Mouse (Mus musculus) embryonic facial prominence, embryonic 10.5 days (tissue): ENCODE results near the gene Arpc5. TPM values are rescaled to one million over a fixed set of nuclear protein-coding genes. Genes with fewer than 3 reads are reported as not detected.

Experiments used
- DNase-seq: peaks from one replicate; pipeline ENCODE4 v3.0.0-alpha.2; 2017; ENCODE audit warnings: low spot score
- H3K27ac ChIP-seq: fragments of 300-500 bp; sonication (generic); replicated peaks from 2 replicates; pipeline ENCODE4 v1.5.1; 2016; ENCODE audit warnings: mild to moderate bottlenecking
- H3K27me3 ChIP-seq: fragments of 300-500 bp; sonication (generic); replicated peaks from 2 replicates; pipeline ENCODE4 v1.6.1; 2016; ENCODE audit warnings: low read depth, mild to moderate bottlenecking; ENCODE audit not compliant: poor library complexity, severe bottlenecking
- H3K36me3 ChIP-seq: fragments of 300-500 bp; sonication (generic); replicated peaks from 2 replicates; pipeline ENCODE4 v1.6.1; 2016; ENCODE audit warnings: mild to moderate bottlenecking, moderate library complexity
- H3K4me1 ChIP-seq: fragments of 300-500 bp; sonication (generic); 2 replicates; pipeline ENCODE4 v1.6.1; 2016
- H3K4me3 ChIP-seq: fragments of 300-500 bp; sonication (generic); 2 replicates; pipeline ENCODE4 v1.5.1; 2016; ENCODE audit warnings: mild to moderate bottlenecking, moderate library complexity
- H3K9me3 ChIP-seq: fragments of 300-500 bp; sonication (generic); 2 replicates; pipeline ENCODE4 v1.6.1; 2016; ENCODE audit warnings: mild to moderate bottlenecking
- WGBS: fragments of 180-500 bp; shearing (Covaris S2); methylation state at CpG from one replicate; pipeline ENCODE4 v1.1.7; 2016; 5-methylcytosine and 5-hydroxymethylcytosine counted together
- polyA plus RNA-seq: library from polyadenylated mRNA; unstranded; fragments of >200 nt; fragmentation: Nextera tagmentation; extraction: Ambion mirVana; gene quantifications from 2 replicates; pipeline ENCODE4 v1.2.1, GENCODE M21; 2016

The Arpc5 gene
- polyA plus RNA-seq, 1 experiment from 2014 or later, result 198 TPM

GRCm38 (mm10) chr1:152788121-152788660 is 21.8 kb downstream of the Arpc5 start:
- Histone ChIP-seq H3K9me3 (no peaks in the 10 kb centered on the region), H3K4me3 (no peak overlapping the region), H3K27ac (peak overlapping the region; percentile 27), H3K4me1 (peaks cover 37% of the 10 kb centered on the region), H3K27me3 (no peaks in the 10 kb centered on the region), H3K36me3 (no peaks in the 10 kb centered on the region)
- 18% methylated on average over 4 of the region's 4 CpGs for WGBS
- peak; percentile 25 for DNase-seq

DNA sequence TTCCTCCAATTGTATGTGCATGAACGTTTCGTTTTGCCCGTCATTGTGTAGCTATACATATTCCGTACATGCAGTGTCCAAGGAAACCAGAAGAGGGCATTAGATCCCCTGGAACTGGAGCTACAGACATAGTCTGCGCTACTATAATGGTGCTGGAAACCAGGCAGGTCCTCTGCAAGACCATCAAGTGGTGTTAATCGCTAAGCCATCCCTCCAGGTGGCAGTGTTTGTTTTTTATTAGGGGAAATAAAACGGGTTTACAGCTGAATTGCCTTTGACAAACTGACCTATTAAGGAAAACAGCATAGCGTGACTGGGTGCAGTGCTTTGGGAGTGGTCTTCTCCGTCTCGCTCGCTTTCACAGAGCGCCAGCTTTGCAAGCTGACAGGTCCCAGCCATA is 23.9 kb downstream of the Arpc5 start:
- WGBS, result 27% methylated on average over 12 of the region's 12 CpGs
- Histone ChIP-seq H3K27ac (no peak overlapping the region), H3K9me3 (no peaks in the 10 kb centered on the region), H3K27me3 (no peaks in the 10 kb centered on the region), H3K36me3 (no peaks in the 10 kb centered on the region), H3K4me3 (no peak overlapping the region), H3K4me1 (peaks cover 46% of the 10 kb centered on the region)
- DNase-seq, result peak; percentile 43

DNA sequence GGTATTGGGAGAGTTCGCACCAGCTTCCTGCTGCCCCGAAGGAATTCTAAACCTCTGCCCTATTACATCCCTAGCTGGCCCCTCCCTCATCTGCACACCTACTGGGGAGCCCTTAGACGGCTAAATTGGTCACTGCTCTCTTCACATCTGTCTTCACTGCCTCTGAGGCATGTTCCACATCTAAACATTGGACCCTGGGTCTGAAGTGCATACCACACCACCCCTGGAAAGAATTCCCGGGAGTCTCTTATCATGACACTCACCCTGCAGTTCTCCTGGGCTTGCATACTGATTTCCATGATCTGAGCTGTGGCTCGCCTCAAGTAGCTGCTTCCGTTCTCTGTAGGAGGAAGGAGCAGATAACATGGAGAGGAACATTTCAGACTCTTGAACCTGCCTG is 24.5 kb downstream of the Arpc5 start:
- DNase-seq, result no peak
- Histone ChIP-seq H3K4me1 (peaks cover 46% of the 10 kb centered on the region), H3K4me3 (no peak overlapping the region), H3K27ac (0 out of 2 replicates have a peak overlapping the region, but pooled peaks have one; percentile 58), H3K27me3 (no peaks in the 10 kb centered on the region), H3K9me3 (no peaks in the 10 kb centered on the region), H3K36me3 (no peaks in the 10 kb centered on the region)
- 24% methylated on average over 6 of the region's 6 CpGs for WGBS

DNA sequence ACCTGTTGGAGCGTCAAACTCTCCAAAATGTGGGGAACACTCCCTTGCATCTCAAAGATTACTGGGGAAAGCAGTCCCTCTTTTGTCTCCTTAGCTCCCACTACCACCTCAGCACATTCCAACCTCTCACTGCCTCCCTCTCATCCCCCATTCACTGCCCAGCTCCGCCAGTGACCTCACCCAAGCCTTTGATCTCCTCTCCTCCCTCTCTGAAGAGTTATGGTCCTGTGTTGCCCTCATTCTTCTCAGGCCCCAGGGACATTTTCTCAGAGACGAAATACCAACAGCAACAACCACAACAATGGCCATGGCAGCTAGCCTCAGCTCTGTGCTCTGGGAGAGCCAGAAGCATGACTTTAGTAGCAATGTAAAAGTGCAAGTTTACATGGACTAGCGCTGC is 24.9 kb downstream of the Arpc5 start:
- peaks cover 46% of the 10 kb centered on the region for H3K4me1 ChIP-seq
- peak overlapping the region; percentile 58; the same call in 1 of the 2 replicates for H3K27ac ChIP-seq
- peak; percentile 32 for DNase-seq
- 27% methylated on average over 4 of the region's 4 CpGs for WGBS
- no peaks in the 10 kb centered on the region for H3K27me3 ChIP-seq
- H3K4me3 ChIP-seq, result no peak overlapping the region
- H3K36me3 ChIP-seq, result no peaks in the 10 kb centered on the region
- H3K9me3 ChIP-seq, result no peaks in the 10 kb centered on the region

DNA sequence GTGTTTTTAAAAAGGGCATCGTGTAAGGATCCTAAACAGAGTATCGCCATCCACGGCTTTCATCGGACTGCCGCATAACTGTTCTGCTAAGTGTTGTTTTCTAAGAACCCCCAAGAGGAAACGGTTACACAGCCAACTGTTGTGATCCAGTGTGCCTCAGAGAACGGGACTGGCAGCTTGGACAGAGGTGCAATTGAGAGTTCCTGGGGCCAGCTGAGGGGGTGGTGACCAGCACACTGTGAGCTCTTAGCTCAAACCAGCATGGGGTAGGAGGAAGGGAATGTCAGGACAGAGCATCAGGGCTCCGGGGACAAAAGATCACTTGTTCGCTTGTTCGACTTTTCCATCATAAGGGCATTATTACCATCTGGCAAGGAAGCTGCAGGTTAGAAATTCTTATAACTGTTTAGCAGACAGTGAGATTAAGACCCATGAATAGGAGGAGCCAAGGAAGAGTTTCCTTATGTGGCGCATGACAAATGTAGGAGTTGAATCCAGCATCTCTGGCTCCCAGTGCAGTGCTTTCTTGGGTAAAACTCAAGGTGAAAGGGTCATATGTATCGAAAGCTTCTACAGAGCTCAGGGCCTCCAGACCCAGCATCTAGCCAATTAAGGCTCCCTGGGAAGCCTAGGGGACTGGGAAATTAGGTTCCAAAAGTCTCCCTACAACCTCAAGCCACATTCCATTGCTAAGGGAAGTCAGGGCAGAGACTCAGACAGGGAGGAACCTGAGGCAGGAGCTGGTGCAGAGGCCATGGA is 26.6 kb downstream of the Arpc5 start:
- no peaks in the 10 kb centered on the region for H3K36me3 ChIP-seq
- H3K4me3 ChIP-seq, result 0 out of 2 replicates have a peak overlapping the region, but pooled peaks have one; percentile 9
- 18% methylated on average over 12 of the region's 12 CpGs for WGBS
- peak overlapping the region; percentile 57 for H3K27ac ChIP-seq
- peak; percentile 52 for DNase-seq
- H3K27me3 ChIP-seq, result no peaks in the 10 kb centered on the region
- H3K4me1 ChIP-seq, result peaks cover 41% of the 10 kb centered on the region
- H3K9me3 ChIP-seq, result no peaks in the 10 kb centered on the region

DNA sequence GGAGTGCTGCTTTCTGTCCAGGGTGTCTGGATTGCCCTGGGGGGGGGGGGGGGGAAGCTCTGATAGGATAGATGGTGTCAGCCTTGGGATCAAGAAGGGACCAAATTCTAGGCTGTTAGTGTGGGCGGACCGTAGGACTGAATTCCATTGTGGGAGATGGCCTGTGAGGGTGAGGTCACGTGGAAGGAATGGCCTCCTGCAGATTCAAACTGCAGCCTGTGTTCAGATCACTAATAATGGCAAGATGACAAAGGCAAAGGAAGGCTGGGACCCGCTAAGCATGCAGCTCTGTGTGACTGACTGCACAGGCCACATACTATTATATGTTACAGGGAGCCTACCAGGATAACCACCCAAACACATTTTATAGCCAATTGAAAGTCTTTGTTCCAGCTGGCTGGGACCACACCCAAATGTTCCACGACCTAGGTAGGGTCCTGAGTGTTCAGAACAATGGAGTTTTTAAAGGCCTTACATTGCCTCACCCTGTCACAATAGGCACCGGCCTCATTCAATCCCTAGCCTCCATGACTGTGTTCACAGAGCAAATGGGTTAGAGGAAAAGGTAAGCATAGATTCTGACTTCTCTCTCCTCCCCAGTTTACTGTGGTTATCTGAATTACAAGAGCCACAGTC is 27.3 kb downstream of the Arpc5 start:
- H3K27ac ChIP-seq, result peak overlapping the region; percentile 57
- H3K4me1 ChIP-seq, result peaks cover 34% of the 10 kb centered on the region
- H3K27me3 ChIP-seq, result no peaks in the 10 kb centered on the region
- H3K36me3 ChIP-seq, result no peaks in the 10 kb centered on the region
- WGBS, result 36% methylated on average over 6 of the region's 6 CpGs
- H3K4me3 ChIP-seq, result no peak overlapping the region
- H3K9me3 ChIP-seq, result no peaks in the 10 kb centered on the region
- DNase-seq, result peak; percentile 31

DNA sequence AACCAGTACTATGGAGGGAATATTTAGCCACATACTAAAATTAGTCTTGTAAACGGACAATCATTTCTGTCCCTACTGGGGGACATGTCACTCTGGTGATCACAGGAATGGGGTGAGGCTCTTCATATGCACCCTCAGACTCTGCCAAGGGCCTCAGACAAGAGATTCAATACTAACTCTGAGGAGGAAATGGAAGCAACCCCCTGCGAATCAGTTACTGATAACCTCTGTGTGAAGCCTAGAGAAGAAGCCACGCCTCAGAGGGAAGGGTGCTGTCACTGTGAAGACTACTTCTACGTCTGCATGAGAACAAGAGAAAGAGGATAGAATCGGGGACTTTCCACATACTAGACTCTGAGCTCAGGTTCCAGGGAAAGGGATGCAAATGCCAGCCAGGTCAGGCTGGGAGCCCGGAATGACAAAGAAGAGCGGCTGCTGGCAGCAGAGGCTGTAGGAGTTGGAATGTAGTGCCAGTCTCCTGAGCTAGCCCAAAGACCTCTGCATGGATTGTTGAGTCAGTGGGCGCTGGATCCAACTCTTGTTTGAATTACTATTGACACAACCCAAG is 29.4 kb downstream of the Arpc5 start:
- Histone ChIP-seq H3K4me3 (no peak overlapping the region), H3K36me3 (no peaks in the 10 kb centered on the region), H3K27me3 (no peaks in the 10 kb centered on the region), H3K27ac (no peak overlapping the region), H3K4me1 (peaks cover 40% of the 10 kb centered on the region), H3K9me3 (no peaks in the 10 kb centered on the region)
- DNase-seq, result no peak
- 70% methylated on average over 8 of the region's 8 CpGs for WGBS

DNA sequence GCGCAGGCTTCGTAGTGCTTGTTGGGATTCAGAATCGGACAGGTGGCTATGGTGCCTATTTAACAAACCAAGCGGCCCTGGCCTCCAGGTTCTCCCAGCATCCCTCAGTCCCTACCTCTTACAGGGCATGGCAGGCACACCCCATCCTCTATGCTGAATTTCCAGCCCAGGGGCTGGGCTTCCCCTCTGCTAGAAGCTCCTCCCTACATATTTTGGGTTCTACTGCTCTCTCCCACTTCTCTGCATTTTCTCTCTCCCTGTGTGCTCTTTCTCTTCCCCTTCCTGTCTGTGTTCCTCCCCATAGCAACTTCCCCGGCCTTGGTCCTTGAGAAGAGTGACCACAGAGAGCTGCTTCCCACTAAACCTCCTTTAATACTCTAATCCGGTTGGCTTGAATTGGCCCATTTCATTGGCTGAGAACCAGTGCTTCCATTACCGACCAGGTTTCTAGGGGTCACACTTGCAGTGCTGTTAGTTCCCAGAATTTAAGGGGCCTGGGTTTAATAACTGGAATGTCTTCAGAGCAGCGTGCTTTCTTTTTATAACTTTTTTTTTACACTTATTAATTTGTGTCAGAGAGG is 30.4 kb downstream of the Arpc5 start:
- H3K9me3 ChIP-seq, result no peaks in the 10 kb centered on the region
- no peak overlapping the region for H3K27ac ChIP-seq
- H3K36me3 ChIP-seq, result no peaks in the 10 kb centered on the region
- H3K27me3 ChIP-seq, result no peaks in the 10 kb centered on the region
- no peak overlapping the region for H3K4me3 ChIP-seq
- peaks cover 35% of the 10 kb centered on the region for H3K4me1 ChIP-seq
- WGBS, result 82% methylated on average over 8 of the region's 8 CpGs
- DNase-seq, result no peak

GRCm38 (mm10) chr1:152798125-152798524 is 31.8 kb downstream of the Arpc5 start:
- DNase-seq, result no peak
- WGBS, result 67% methylated on average over 9 of the region's 9 CpGs
- peaks cover 29% of the 10 kb centered on the region for H3K4me1 ChIP-seq
- no peak overlapping the region for H3K4me3 ChIP-seq
- no peak overlapping the region for H3K27ac ChIP-seq
- H3K36me3 ChIP-seq, result no peaks in the 10 kb centered on the region
- H3K9me3 ChIP-seq, result no peaks in the 10 kb centered on the region
- H3K27me3 ChIP-seq, result no peaks in the 10 kb centered on the region

- H3K27me3 ChIP-seq, result no peaks in the 10 kb centered on the region
- peak; percentile 43 for DNase-seq
- no peaks in the 10 kb centered on the region for H3K36me3 ChIP-seq
- peaks cover 18% of the 10 kb centered on the region for H3K4me1 ChIP-seq
- H3K9me3 ChIP-seq, result no peaks in the 10 kb centered on the region
- WGBS, result 7% methylated on average over 2 of the region's 2 CpGs
- H3K4me3 ChIP-seq, result no peak within 1 kb of the TSS
- H3K27ac ChIP-seq, result no peak within 1 kb of the TSS; the same call in 1 of the 2 replicates
Measured at GRCm38 (mm10) chr1:152799897-152800296, 33.6 kb downstream of the Arpc5 start, which contains the start of gene Ncf2. Ncf2 (plus strand) TSS chr1:152800194.

GRCm38 (mm10) chr1:152800633-152801176 is 34.4 kb downstream of the Arpc5 start:
- H3K27ac ChIP-seq, result no peak overlapping the region
- H3K27me3 ChIP-seq, result no peaks in the 10 kb centered on the region
- no peaks in the 10 kb centered on the region for H3K9me3 ChIP-seq
- WGBS, result 87% methylated on average over 13 of the region's 13 CpGs
- peaks cover 18% of the 10 kb centered on the region for H3K4me1 ChIP-seq
- no peaks in the 10 kb centered on the region for H3K36me3 ChIP-seq
- no peak for DNase-seq
- no peak overlapping the region for H3K4me3 ChIP-seq

DNA sequence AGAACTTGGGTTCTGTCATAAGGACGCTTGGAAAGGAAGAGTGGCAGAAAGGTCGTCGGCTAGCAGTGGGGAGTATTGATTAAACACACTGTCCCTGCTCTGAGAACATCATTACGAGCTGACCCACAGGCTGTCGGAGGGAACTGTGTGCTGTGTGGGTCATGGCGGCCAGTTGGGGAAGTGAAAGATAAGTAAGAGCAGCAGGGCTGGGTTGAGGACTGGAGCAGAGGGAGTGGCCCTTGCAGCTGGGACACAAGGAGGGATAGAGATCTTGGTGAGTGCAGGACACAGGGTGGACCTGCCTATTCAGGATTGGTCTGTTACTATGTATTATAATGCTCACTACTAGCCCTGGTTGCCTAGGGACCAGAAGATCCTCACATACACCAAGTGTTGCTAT is 38.6 kb downstream of the Arpc5 start:
- Histone ChIP-seq H3K27me3 (no peaks in the 10 kb centered on the region), H3K4me3 (no peak overlapping the region), H3K4me1 (peaks cover 32% of the 10 kb centered on the region), H3K27ac (no peak overlapping the region), H3K9me3 (no peaks in the 10 kb centered on the region), H3K36me3 (no peaks in the 10 kb centered on the region)
- WGBS, result 86% methylated on average over 6 of the region's 6 CpGs
- DNase-seq, result no peak
